Mouse (Mus musculus) liver, embryonic 14.5 days (tissue): ENCODE results near the gene Tkt. TPM values are rescaled to one million over a fixed set of nuclear protein-coding genes. Genes with fewer than 3 reads are reported as not detected.
A peak's percentile ranks its signal among the peaks of the same experiment; 100 is the strongest.
"Not testable (repeated sequence)": the region's sequence is repeated elsewhere in the genome, so short reads cannot be mapped to it uniquely, and the experiment has no call there.

ENCODE experiments used
- ATAC-seq: fragments of 200-750 bp; cut with Nextera tagmentation; 2 replicates; pipeline ENCODE4 v1.8.0; 2017; ENCODE audit warnings: moderate number of reproducible peaks, mild to moderate bottlenecking, moderate library complexity; ENCODE audit not compliant: insufficient read depth
- DNase-seq, 3 experiments: peaks; one replicate each; pipeline ENCODE4 v3.0.0-alpha.2; 2012 to 2013; ENCODE audit warnings: low read depth in 3 of 3, low spot score in 3 of 3
- H3K27ac ChIP-seq: fragments of 300-500 bp; sonication (generic); 2 replicates; pipeline ENCODE4 v1.5.1; 2014; ENCODE audit warnings: moderate library complexity, mild to moderate bottlenecking, control low read depth, inconsistent platforms
- H3K27me3 ChIP-seq: fragments of 300-500 bp; sonication (generic); 2 replicates; pipeline ENCODE4 v1.6.1; 2014; ENCODE audit warnings: mild to moderate bottlenecking, low read length, moderate library complexity; ENCODE audit not compliant: control insufficient read depth, insufficient read depth
- H3K36me3 ChIP-seq: fragments of 300-500 bp; sonication (generic); replicated peaks from 2 replicates; pipeline ENCODE4 v1.6.1; 2014; ENCODE audit warnings: low read depth; ENCODE audit not compliant: control insufficient read depth, insufficient read depth
- H3K4me1 ChIP-seq, 2 experiments: fragments of 200-500 bp in 1 of 2; fragments of 300-500 bp in 1 of 2; sonication (generic) in 1 of 2; replicated peaks; 2 replicates each; pipeline ENCODE4 v1.6.1; 2012 to 2014; ENCODE audit warnings: antibody characterized with exemption in 1 of 2, inconsistent platforms in 1 of 2, low read length in 1 of 2; ENCODE audit not compliant: control insufficient read depth in 2 of 2, insufficient read depth in 2 of 2
- H3K4me2 ChIP-seq: fragments of 300-500 bp; sonication (generic); 2 replicates; pipeline ENCODE4 v1.6.1; 2014; ENCODE audit warnings: low read depth, mild to moderate bottlenecking, control low read depth, moderate library complexity
- H3K4me3 ChIP-seq, 2 experiments: fragments of 200-500 bp in 1 of 2; fragments of 300-500 bp in 1 of 2; sonication (generic) in 1 of 2; 2 replicates each; pipeline ENCODE4 v1.5.1; 2012 to 2014; ENCODE audit warnings: low read depth in 2 of 2, low read length in 2 of 2, mild to moderate bottlenecking in 2 of 2, control low read depth in 1 of 2, inconsistent platforms in 1 of 2, moderate library complexity in 1 of 2; ENCODE audit not compliant: insufficient read depth in 1 of 2
- H3K9ac ChIP-seq: fragments of 300-500 bp; sonication (generic); replicated peaks from 2 replicates; pipeline ENCODE4 v1.6.1; 2014; ENCODE audit warnings: mild to moderate bottlenecking, control low read depth, moderate library complexity
- H3K9me3 ChIP-seq: fragments of 300-500 bp; sonication (generic); 2 replicates; pipeline ENCODE4 v1.6.1; 2016; ENCODE audit warnings: low read length, mixed read lengths; ENCODE audit not compliant: control insufficient read depth
- CTCF ChIP-seq: IDR thresholded peaks from 2 replicates; pipeline ENCODE4 v1.5.1; 2016; ENCODE audit warnings: antibody characterized with exemption, low read depth, control low read depth
- EP300 ChIP-seq: IDR thresholded peaks from 2 replicates; pipeline ENCODE4 v1.6.1; 2016; ENCODE audit warnings: antibody characterized with exemption, low read depth
- WGBS: fragments of 180-500 bp; shearing (Covaris S2); extraction: QIAGEN DNeasy Blood & Tissue Kit; methylation state at CpG from one replicate; pipeline ENCODE4 v1.1.7; 2014; ENCODE audit not compliant: insufficient replicate concordance; 5-methylcytosine and 5-hydroxymethylcytosine counted together
- polyA plus RNA-seq, 2 experiments: library from polyadenylated mRNA; depleted of rRNA in 1 of 2; stranded (reverse) in 1 of 2; unstranded in 1 of 2; fragments of >200 nt; fragmentation: Nextera tagmentation in 1 of 2; extraction: Ambion mirVana in 1 of 2; gene quantifications; 2 replicates each; pipeline versions ENCODE4 v1.2.1 to v1.2.3; 2012 to 2014

The Tkt gene
- polyA plus RNA-seq, 2 experiments, result 86.7 to 153 TPM

DNA sequence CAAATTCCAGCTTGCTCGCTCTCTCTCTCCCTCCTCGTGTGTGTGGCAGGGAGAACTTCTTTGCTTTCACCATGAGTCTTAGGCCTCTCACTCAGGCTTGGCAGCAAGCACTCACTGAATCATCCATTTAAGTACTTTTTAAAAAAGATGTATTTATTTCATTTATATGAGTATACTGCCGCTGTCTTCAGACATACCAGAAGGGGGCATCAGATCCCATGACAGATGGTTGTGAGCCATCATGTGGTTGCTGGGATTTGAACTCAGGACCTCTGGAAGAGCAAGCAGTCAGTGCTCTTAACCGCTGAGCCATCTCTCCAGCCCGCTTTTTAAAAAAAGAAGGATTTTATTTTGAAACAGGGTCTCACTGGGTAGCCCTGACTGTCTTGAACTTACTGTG lies 4.8 kb upstream of the Tkt start:
- DNase-seq, H3K27me3 ChIP-seq, H3K4me2 ChIP-seq, H3K4me3 ChIP-seq, H3K9ac ChIP-seq, H3K36me3 ChIP-seq, H3K27ac ChIP-seq, ATAC-seq, H3K4me1 ChIP-seq, H3K9me3 ChIP-seq: not testable (repeated sequence)
- WGBS, result 78% methylated on average over 5 of the region's 5 CpGs
- TF ChIP-seq CTCF, result peak; percentile 45

GRCm38 (mm10) chr14:30548965-30549776 lies 1.0 kb downstream of the Tkt start:
- DNase-seq, result peak; percentile 85 to 89 (median 87)
- H3K27ac ChIP-seq, result peak overlapping the region; percentile 89
- peak; percentile 95 for ATAC-seq
- peak overlapping the region; percentile 100 for H3K4me2 ChIP-seq
- under 1% methylated on average over 69 of the region's 69 CpGs for WGBS
- no peaks in the 10 kb centered on the region for H3K27me3 ChIP-seq
- peak overlapping the region; percentile 67 to 95 for H3K4me3 ChIP-seq
- no peak; the same call in none of the 2 replicates for TF ChIP-seq EP300
- TF ChIP-seq CTCF, result no peak
- H3K9me3 ChIP-seq, result no peaks in the 10 kb centered on the region
- H3K4me1 ChIP-seq, result peaks cover 31% of the 10 kb centered on the region in 2 experiments
- peak overlapping the region; percentile 91 for H3K9ac ChIP-seq
- H3K36me3 ChIP-seq, result no peaks in the 10 kb centered on the region; the same call in 1 of the 2 replicates

DNA sequence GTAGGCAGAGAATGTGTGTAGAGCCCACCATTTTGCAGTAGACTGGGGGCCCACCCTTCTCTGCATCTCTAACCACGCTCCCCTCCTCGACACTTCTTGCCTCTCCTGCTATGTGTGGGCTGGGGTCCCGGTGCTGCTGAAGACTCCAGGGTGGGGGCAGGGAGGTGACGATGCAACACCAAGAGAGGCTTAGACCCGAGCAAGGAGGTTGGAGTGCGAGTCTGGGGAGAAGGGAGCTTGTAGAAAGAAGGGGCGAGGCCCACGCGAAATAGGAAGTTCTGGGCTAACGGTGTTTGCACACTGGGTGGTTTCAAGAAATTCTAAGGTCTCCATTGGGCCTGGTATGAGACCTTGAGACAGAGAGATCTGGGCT lies 1.6 kb downstream of the Tkt start:
- Histone ChIP-seq H3K27ac (peak overlapping the region; percentile 89), H3K27me3 (no peaks in the 10 kb centered on the region), H3K4me3 (peak overlapping the region; percentile 67 to 95), H3K9ac (peak overlapping the region; percentile 91), H3K9me3 (no peaks in the 10 kb centered on the region), H3K4me1 (peaks cover 31% of the 10 kb centered on the region in 2 experiments), H3K4me2 (peak overlapping the region; percentile 100), H3K36me3 (no peaks in the 10 kb centered on the region; the same call in none of the 2 replicates)
- ATAC-seq, result no peak
- TF ChIP-seq EP300 (no peak), CTCF (0 out of 2 replicates have a peak, but pooled peaks have one; percentile 1)
- no peak for DNase-seq
- 0% methylated on average over 10 of the region's 10 CpGs for WGBS

DNA sequence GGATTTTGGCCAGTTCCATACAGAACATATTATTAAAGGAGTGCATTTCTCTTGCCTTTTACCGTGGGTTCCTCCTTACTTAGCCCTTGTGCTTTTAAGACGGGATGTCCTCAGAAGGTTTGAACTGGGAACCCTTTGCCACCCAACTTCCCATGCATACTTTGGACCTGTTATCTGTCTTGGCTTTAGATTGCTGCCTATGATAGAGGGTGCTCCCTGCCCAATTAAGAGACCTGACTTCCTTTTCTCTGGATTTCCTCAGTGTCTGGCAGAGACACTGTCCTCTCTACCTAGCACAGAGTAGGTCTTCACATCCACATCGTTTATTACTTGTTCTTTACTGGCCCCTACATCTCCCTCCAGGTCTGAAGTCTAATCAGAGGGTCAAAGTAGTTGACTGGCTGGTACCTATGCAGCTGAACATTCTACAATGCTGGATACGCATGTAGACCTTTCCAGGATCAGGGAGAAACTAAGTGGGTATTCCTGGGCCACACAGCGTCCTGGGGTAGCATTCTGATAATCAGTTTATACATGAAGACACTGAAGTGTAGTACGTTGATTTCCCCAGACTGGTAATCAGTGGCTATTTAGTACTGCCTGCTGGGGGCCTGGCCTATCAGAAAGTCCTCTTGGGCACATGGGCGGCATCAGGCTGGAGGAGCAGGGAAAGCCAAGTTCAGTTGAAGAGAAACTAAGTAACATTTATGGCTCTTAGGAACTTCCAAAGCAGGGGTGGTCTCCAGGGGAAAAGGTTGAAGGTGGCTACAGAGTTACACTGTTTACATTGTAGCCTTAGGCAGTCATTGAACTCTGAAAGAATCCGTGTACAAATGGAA lies 2.3 kb downstream of the Tkt start:
- TF ChIP-seq EP300, result no peak
- TF ChIP-seq CTCF, result no peak
- H3K9ac ChIP-seq, result peak overlapping the region; percentile 91
- H3K27me3 ChIP-seq, result no peaks in the 10 kb centered on the region
- H3K9me3 ChIP-seq, result no peaks in the 10 kb centered on the region
- peak overlapping the region; percentile 100 for H3K4me2 ChIP-seq
- H3K4me1 ChIP-seq, result peaks cover 31% of the 10 kb centered on the region in 2 experiments
- peak overlapping the region; percentile 67 to 95 for H3K4me3 ChIP-seq
- H3K27ac ChIP-seq, result peak overlapping the region; percentile 18
- DNase-seq, result peak in 1 of 3 experiments; percentile 30
- H3K36me3 ChIP-seq, result no peaks in the 10 kb centered on the region; the same call in none of the 2 replicates
- ATAC-seq, result no peak
- 14% methylated on average over 8 of the region's 8 CpGs for WGBS

DNA sequence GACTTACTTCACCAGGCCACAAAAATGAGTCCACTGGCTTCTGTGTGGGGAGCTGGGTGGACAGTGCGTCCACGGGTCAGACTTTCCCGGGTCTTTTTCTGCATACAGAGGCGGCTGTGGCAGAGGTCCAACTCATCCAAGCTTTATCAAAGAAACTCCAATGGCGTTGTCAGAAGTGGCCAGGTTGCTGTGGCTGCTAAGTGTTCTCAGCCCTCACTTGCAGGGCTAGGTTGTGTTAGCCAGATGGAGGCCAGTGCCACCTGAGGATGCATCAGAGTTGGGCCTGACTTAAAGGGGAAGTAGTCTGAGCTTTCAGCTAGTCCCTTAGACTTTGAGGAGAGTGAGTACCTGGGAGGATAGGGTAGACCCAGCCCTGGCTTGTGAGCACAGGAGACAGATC lies 3.4 kb downstream of the Tkt start:
- Histone ChIP-seq H3K9ac (peak overlapping the region; percentile 91), H3K4me2 (peak overlapping the region; percentile 100), H3K27ac (peak overlapping the region; percentile 16; the same call in 1 of the 2 replicates), H3K27me3 (no peaks in the 10 kb centered on the region), H3K9me3 (no peaks in the 10 kb centered on the region), H3K36me3 (peaks cover 7% of the 10 kb centered on the region), H3K4me1 (peaks cover 31% of the 10 kb centered on the region in 2 experiments), H3K4me3 (peak overlapping the region; percentile 67 to 95)
- TF ChIP-seq EP300 (no peak), CTCF (no peak)
- DNase-seq (no peak), ATAC-seq (no peak)
- WGBS, result 56% methylated on average over 5 of the region's 5 CpGs
